Mouse (Mus musculus): ENCODE results near the gene Adgrl2.

- TF ChIP-seq CTCF (IDR thresholded peaks at IDR 0.05; ENCODE audit: extremely low read depth, insufficient read depth, insufficient read length, insufficient replicate concordance) (no peak), POLR2A (IDR thresholded peaks at IDR 0.05; ENCODE audit: low read depth, low read length) (no peak)
Measured at GRCm38 (mm10) chr3:148918425-148918824, 71.9 kb downstream of the Adgrl2 start.

Measured in spleen, adult 2 months (tissue).